Mouse (Mus musculus): ENCODE data around the gene Hephl1. TPM values are rescaled to one million over a fixed set of nuclear protein-coding genes. Genes with fewer than 3 reads are reported as not detected.

The Hephl1 gene
- total RNA-seq (2023): not detected

GRCm38 (mm10) chr9:15112008-15112407 is at the start of gene Hephl1:
Gene Hephl1 (minus strand): TSS chr9:15112108.

GRCm38 (mm10) chr9:15045084-15045669 is 66.7 kb downstream of the Hephl1 start, which contains the start of gene Panx1:
Gene Panx1 (minus strand): TSS chr9:15045478.

Other genes with a start within 250 kb of the Hephl1 start
- not detected for gene Izumo1r, start 208.2 kb downstream of the Hephl1 start, total RNA-seq (2023)
- 10 to 100 TPM in 1 of 2 experiments, 1 to 10 TPM in 1; 9.6 to 12.3 TPM for gene Panx1, start 66.6 kb downstream of the Hephl1 start, total RNA-seq (2023)
- gene Vstm5, start 126.9 kb upstream of the Hephl1 start, total RNA-seq (2023): not detected
- gene Med17, start 167.8 kb upstream of the Hephl1 start, total RNA-seq (2023): 10 to 100 TPM; 32.2 to 33.9 TPM
- gene Taf1d, start 194.1 kb upstream of the Hephl1 start, total RNA-seq (2023): 100 to 1,000 TPM; 389 to 455 TPM
- gene 4931406C07Rik, start 194.3 kb upstream of the Hephl1 start, total RNA-seq (2023): 1 to 10 TPM; 7.0 to 7.3 TPM
- 10 to 100 TPM; 22.9 to 23.0 TPM for gene Cep295, start 245.7 kb upstream of the Hephl1 start, total RNA-seq (2023)